Mouse (Mus musculus) thymus, adult 2 months (tissue): ENCODE measurements at regions not wholly inside any gene's neighbourhood (a gene's known extent, or its start where the extent isn't known, plus 50 kb on each side); places are given as distances from the start of the nearest gene placed in this dataset.

Experiments
- CTCF ChIP-seq: fragments of 200-500 bp; IDR thresholded peaks from 2 replicates; pipeline ENCODE4 v1.5.1; 2012; ENCODE audit warnings: mild to moderate bottlenecking, control low read depth, low read length, moderate library complexity, borderline replicate concordance; ENCODE audit not compliant: control insufficient read depth, poor library complexity, insufficient read depth; ENCODE audit errors: extremely low read depth
- POLR2A ChIP-seq: fragments of 200-500 bp; IDR thresholded peaks from 2 replicates; pipeline ENCODE4 v1.6.1; 2012; ENCODE audit warnings: mild to moderate bottlenecking, low read length, control low read depth, moderate library complexity; ENCODE audit not compliant: control insufficient read depth, poor library complexity, insufficient read depth; ENCODE audit errors: extremely low read depth

- TF ChIP-seq POLR2A = no peak
- no peak for TF ChIP-seq CTCF
Observed at GRCm38 (mm10) chr6:24350882-24351281, 164.0 kb downstream of the Iqub start.
